Mouse (Mus musculus) urinary bladder, postnatal 0 days (tissue): ENCODE results near the gene Orm3. TPM values are rescaled to one million over a fixed set of nuclear protein-coding genes. Genes with fewer than 3 reads are reported as not detected.

Experiments
- polyA plus RNA-seq: library from polyadenylated mRNA; unstranded; fragments of >200 nt; fragmentation: Nextera tagmentation; extraction: Ambion mirVana; gene quantifications from 2 replicates; pipeline ENCODE4 v1.2.1, GENCODE M21; 2015

Gene Orm3
- not detected in 2 replicates for polyA plus RNA-seq

DNA sequence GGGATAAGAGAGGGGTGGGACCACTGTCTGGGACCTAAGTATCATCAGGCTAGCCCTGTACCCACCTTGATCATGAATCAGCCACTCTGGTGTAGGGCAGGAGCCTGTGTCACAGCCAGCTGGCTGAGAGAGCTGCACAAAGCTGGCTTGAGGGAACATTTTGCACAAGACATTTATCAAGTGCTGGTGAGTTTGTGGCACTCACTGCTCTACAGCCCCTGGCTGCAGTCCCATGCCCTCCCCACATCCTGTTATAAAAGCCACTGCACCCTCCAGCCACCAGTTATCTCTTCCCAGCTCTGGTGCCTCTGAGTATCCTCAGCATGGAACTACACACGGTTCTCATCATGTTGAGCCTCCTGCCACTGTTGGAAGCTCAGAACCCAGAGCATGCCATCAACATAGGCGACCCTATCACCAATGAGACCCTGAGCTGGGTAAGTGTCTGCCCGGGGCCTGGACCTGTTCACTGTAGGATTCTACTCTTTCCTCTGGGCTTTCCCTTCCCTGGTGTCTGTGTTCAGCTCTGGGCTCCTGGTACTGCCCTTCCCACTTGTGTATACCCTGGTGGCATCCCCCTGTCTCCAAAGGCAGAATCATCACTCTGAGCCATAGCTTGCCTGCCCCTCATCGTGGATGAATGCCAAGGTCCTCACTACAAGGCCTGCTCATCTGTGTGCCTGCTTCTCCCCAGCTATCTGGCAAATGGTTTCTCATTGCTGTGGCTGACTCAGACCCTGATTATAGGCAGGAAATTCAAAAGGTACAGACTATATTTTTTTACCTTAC, at the start of gene Orm3:
Gene Orm3, plus strand, starts transcription at position 286 of the 789 bp plus-strand sequence.

GRCm38 (mm10) chr4:63344295-63344694, 11.7 kb upstream of the Orm3 start, which contains the start of gene Orm1:
Orm1 (plus strand) TSS chr4:63344560.

GRCm38 (mm10) chr4:63362150-63362549, 6.2 kb downstream of the Orm3 start, which contains the start of gene Orm2:
Orm2 (plus strand) TSS chr4:63362449.

DNA sequence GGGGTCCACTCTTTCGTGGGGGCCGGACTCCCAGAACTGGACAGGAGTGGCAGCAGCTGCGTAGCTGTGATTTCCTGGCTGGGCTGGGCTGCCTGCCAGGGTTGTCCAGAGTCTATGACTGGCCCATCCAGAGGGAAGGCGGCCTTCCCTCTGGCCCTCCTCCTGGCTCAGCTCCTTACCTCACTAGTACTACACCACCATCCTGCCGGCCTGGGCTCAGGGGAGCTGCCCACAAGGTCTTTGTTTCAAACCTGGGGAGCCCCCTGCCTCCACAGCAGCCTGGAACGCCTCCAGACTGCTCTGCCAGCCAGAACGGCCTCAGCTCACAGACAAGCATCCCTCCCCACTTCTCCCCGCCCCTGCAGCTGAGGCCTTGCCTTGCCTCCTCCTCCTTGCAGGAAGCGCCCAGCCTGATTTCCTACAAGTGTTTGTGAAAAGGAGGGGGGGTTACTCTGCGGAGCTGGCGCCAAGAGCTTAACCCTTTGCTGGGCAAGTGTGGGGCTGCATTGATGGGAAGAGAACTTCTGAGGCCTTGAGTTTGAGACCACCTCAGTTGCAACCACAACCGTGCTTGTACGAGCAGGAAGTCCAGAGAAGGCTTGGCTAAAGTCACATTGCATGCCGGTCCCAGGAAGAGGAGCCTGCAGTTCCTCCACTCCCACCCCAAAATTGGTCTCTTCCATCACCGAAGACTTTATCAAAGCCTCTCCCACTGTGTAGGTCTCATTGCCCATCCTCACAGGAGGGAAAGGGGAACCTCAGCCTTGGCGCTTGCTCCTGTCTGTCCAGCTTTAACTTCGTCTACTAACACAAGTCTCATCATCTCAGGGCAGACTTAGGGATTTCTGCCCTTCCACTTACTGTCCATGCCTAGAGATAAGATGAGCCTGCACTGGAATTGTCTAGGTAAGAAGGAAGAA, 47.3 kb downstream of the Orm3 start, which contains the start of gene Akna:
Gene Akna, minus strand, starts transcription at position 315 of the 920 bp plus-strand sequence.

Other genes starting within 250 kb of the Orm3 start
- gene Ambp, start 201.4 kb upstream of the Orm3 start, polyA plus RNA-seq = 3.0 and 3.6 TPM in 2 replicates
- not detected in 2 replicates for gene Kif12, start 184.0 kb upstream of the Orm3 start, polyA plus RNA-seq
- gene Col27a1, start 142.2 kb upstream of the Orm3 start, polyA plus RNA-seq = 4.6 and 6.2 TPM in 2 replicates
- 0.22 TPM in 1 of 2 replicates, not detected in the other for gene Orm1, start 11.6 kb upstream of the Orm3 start, polyA plus RNA-seq
- gene Orm2, start 6.3 kb downstream of the Orm3 start, polyA plus RNA-seq = not detected in 2 replicates
- 2.3 and 3.2 TPM in 2 replicates for gene Akna, start 47.2 kb downstream of the Orm3 start, polyA plus RNA-seq
- 1.4 and 2.4 TPM in 2 replicates for gene Whrn, start 139.8 kb downstream of the Orm3 start, polyA plus RNA-seq
- gene Atp6v1g1, start 188.6 kb downstream of the Orm3 start, polyA plus RNA-seq = 198 and 218 TPM in 2 replicates
- gene Tmem268, start 202.6 kb downstream of the Orm3 start, polyA plus RNA-seq = 8.3 and 8.8 TPM in 2 replicates
- not detected in 2 replicates for gene Gm11213, start 249.1 kb downstream of the Orm3 start, polyA plus RNA-seq